Mouse (Mus musculus): ENCODE measurements around the gene Camk1d. TPM values are rescaled to one million over a fixed set of nuclear protein-coding genes. Genes with fewer than 3 reads are reported as not detected.

The Camk1d gene
- total and polyA plus RNA-seq, 2 experiments from 2014 or later = 8.0 to 20.9 TPM

DNA sequence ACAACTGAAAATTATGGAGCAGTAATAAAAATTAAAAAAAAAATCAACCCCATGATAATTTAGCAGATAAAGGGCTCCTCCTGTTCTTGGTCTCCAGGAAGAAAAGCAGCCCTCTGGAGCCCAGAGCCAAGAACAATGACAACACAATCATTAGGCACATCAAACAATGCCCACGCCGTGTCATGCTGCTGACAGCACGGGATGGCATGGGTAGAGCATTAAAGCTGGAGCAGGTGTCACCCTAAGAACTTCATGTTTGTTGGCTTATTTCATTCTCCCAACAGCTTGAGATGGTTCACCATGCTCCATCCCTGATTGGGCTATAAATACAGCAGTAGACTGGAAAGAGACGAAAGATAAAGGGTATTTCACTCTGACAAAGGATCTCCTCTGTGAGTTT lies 30.9 kb downstream of the Camk1d start:
- Histone ChIP-seq H3K4me2 (ENCODE audit: low read depth, low read length, poor library complexity, severe bottlenecking) (no peak overlapping the region), H3K9ac (replicated peaks; ENCODE audit: low read length, poor library complexity, severe bottlenecking) (no peak overlapping the region), H3K9me3 (ENCODE audit: low read length) (no peaks in the 10 kb centered on the region), H3K36me3 (ENCODE audit: insufficient read depth, low read length) (no peaks in the 10 kb centered on the region), H3K4me1 (ENCODE audit: insufficient read depth, low read length) (no peaks in the 10 kb centered on the region), H3K4me3 (ENCODE audit: low read depth, low read length) (no peak overlapping the region), H3K27ac (ENCODE audit: low read depth, low read length) (no peak overlapping the region), H3K27me3 (ENCODE audit: insufficient read depth, low read length) (no peaks in the 10 kb centered on the region)
- no peak for DNase-seq (ENCODE audit: low spot score)
- ATAC-seq (ENCODE audit: low FRiP score) = no peak
- 84% methylated on average over 4 of the region's 4 CpGs for WGBS
- no peak for TF ChIP-seq CTCF (IDR thresholded peaks at IDR 0.05)

DNA sequence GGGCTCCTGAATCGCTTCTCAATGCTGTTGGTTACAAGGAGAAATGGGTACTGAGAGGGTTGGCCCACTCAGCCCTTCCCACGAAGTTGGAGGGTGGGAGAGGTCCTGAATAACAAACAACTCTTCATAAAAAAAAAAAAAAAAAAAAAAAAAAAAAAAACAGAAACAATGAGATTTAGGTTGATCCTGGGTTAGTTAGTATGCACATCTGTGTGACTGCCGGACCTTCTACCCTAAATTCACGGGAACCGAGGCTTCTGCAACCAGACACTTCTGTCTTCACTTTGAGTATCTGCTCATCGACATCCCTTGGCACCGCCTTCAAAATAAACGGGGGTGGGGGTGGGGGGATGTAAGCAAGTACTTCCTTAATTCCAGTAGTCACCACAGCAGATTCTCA lies 32.4 kb downstream of the Camk1d start:
- 91% methylated on average over 8 of the region's 8 CpGs for WGBS
- no peak overlapping the region for H3K4me3 ChIP-seq (ENCODE audit: low read depth, low read length)
- no peaks in the 10 kb centered on the region for H3K9me3 ChIP-seq (ENCODE audit: low read length)
- no peak overlapping the region for H3K27ac ChIP-seq (ENCODE audit: low read depth, low read length)
- H3K27me3 ChIP-seq (ENCODE audit: insufficient read depth, low read length) = no peaks in the 10 kb centered on the region
- no peaks in the 10 kb centered on the region for H3K36me3 ChIP-seq (ENCODE audit: insufficient read depth, low read length)
- no peak for ATAC-seq (ENCODE audit: low FRiP score)
- no peak for DNase-seq (ENCODE audit: low spot score)
- H3K9ac ChIP-seq (replicated peaks; ENCODE audit: low read length, poor library complexity, severe bottlenecking) = no peak overlapping the region
- H3K4me1 ChIP-seq (ENCODE audit: insufficient read depth, low read length) = no peaks in the 10 kb centered on the region
- H3K4me2 ChIP-seq (ENCODE audit: low read depth, low read length, poor library complexity, severe bottlenecking) = no peak overlapping the region
- TF ChIP-seq CTCF (IDR thresholded peaks at IDR 0.05) = no peak

DNA sequence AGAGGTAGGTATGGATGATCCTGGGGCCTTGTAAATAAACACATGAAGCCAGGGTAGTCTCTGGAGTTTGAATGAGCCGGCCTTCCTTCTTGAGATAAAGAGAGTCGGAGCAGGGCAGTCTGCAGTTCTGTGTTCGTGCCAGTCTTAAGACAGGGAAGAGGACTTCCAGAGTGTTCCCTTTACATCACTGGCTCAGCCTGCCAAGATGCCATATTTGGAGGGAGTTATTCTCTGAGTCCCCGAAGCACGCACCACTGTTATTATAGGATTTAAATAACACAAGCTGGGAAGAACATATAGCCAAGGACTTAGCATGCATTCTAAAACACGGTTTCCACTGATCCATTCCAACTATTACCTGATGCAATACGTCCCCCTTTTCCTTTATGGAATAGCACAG lies 33.0 kb downstream of the Camk1d start:
- 83% methylated on average over 7 of the region's 7 CpGs for WGBS
- no peaks in the 10 kb centered on the region for H3K4me1 ChIP-seq (ENCODE audit: insufficient read depth, low read length)
- no peak for TF ChIP-seq CTCF (IDR thresholded peaks at IDR 0.05)
- no peaks in the 10 kb centered on the region for H3K27me3 ChIP-seq (ENCODE audit: insufficient read depth, low read length)
- H3K4me3 ChIP-seq (ENCODE audit: low read depth, low read length) = no peak overlapping the region
- no peak overlapping the region for H3K27ac ChIP-seq (ENCODE audit: low read depth, low read length)
- no peak overlapping the region for H3K4me2 ChIP-seq (ENCODE audit: low read depth, low read length, poor library complexity, severe bottlenecking)
- no peaks in the 10 kb centered on the region for H3K36me3 ChIP-seq (ENCODE audit: insufficient read depth, low read length)
- ATAC-seq (ENCODE audit: low FRiP score) = no peak
- no peaks in the 10 kb centered on the region for H3K9me3 ChIP-seq (ENCODE audit: low read length)
- DNase-seq (ENCODE audit: low spot score) = no peak
- no peak overlapping the region for H3K9ac ChIP-seq (replicated peaks; ENCODE audit: low read length, poor library complexity, severe bottlenecking)

DNA sequence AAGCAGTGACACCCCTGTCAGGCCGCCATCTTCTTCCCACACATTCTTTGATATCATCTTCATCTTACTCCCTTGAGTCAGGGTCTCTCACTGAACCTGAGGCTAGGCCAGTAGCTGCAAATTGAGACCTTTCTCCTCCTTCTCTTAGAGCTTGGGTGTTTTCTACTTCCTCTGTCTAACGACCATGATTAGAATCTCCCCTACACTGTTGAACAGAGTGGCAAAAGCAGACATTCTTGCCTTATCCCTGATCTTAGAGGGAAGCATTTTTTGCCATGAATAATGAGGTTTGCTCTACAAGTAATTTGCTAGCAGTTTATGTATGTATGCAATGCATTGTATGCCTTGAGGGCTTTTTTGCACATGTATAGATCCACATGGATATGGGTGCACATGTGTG lies 35.3 kb downstream of the Camk1d start:
- ATAC-seq (ENCODE audit: low FRiP score) = no peak

DNA sequence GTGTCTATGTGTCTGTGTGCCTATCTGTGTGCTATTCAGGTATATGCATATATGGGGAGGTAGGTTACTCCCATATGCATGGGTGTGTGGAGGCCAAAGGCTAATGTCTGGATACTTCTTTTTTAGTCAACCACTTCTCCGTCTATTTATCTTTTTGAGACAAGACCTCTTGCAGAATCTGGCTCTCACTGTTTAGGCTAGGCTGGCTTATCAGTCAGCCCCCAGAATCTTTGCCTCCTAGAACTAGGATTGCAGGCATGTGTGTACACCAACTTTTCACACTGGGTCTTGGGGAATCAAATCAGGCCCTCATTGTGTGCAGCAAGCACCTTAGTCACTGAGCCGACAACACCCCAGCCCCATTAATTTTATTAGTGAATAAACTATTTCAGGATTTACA lies 36.8 kb downstream of the Camk1d start:
- ATAC-seq (ENCODE audit: low FRiP score) (no peak), DNase-seq (ENCODE audit: low spot score) (no peak)
- no peak overlapping the region for H3K4me3 ChIP-seq (ENCODE audit: low read depth, low read length)
- H3K27me3 ChIP-seq (ENCODE audit: insufficient read depth, low read length) = no peaks in the 10 kb centered on the region
- H3K9me3 ChIP-seq (ENCODE audit: low read length) = no peaks in the 10 kb centered on the region
- no peak overlapping the region for H3K9ac ChIP-seq (replicated peaks; ENCODE audit: low read length, poor library complexity, severe bottlenecking)
- H3K4me2 ChIP-seq (ENCODE audit: low read depth, low read length, poor library complexity, severe bottlenecking) = no peak overlapping the region
- no peak for TF ChIP-seq CTCF (IDR thresholded peaks at IDR 0.05)
- H3K36me3 ChIP-seq (ENCODE audit: insufficient read depth, low read length) = no peaks in the 10 kb centered on the region
- 89% methylated on average over 2 of the region's 2 CpGs for WGBS
- no peak overlapping the region for H3K27ac ChIP-seq (ENCODE audit: low read depth, low read length)
- no peaks in the 10 kb centered on the region for H3K4me1 ChIP-seq (ENCODE audit: insufficient read depth, low read length)

More for the DNA sequence above, 35.3 kb downstream of the Camk1d start:
- no peak overlapping the region for H3K9ac ChIP-seq (replicated peaks; ENCODE audit: low read length, poor library complexity, severe bottlenecking)
- 85% methylated on average over 2 of the region's 2 CpGs for WGBS
- no peak overlapping the region for H3K4me3 ChIP-seq (ENCODE audit: low read depth, low read length)
- no peaks in the 10 kb centered on the region for H3K9me3 ChIP-seq (ENCODE audit: low read length)
- no peak for TF ChIP-seq CTCF (IDR thresholded peaks at IDR 0.05)
- no peak overlapping the region for H3K27ac ChIP-seq (ENCODE audit: low read depth, low read length)
- H3K27me3 ChIP-seq (ENCODE audit: insufficient read depth, low read length) = no peaks in the 10 kb centered on the region
- no peaks in the 10 kb centered on the region for H3K4me1 ChIP-seq (ENCODE audit: insufficient read depth, low read length)
- DNase-seq (ENCODE audit: low spot score) = no peak
- H3K36me3 ChIP-seq (ENCODE audit: insufficient read depth, low read length) = no peaks in the 10 kb centered on the region
- H3K4me2 ChIP-seq (ENCODE audit: low read depth, low read length, poor library complexity, severe bottlenecking) = no peak overlapping the region

DNA sequence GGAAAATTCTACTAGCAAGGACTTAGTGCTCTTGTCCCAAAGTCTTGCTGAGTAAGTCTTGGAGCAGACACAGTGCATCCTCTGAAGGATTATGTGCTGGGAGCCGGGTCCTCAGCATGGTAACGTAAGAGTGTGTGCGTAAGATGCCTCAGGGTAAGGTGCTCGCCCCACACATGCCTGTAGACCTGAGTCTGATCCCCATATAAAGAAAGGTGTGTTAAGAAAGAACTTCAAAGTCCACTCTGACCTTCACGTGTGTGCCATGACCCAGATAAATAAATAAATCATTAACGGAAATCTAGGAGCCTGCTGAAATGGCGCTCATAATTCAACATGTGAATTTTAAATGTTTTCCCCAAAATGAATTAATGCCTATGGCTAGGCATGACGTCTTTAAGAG lies 37.5 kb downstream of the Camk1d start:
- no peak for TF ChIP-seq CTCF (IDR thresholded peaks at IDR 0.05)
- Histone ChIP-seq H3K4me2 (ENCODE audit: low read depth, low read length, poor library complexity, severe bottlenecking) (no peak overlapping the region), H3K27me3 (ENCODE audit: insufficient read depth, low read length) (no peaks in the 10 kb centered on the region), H3K27ac (ENCODE audit: low read depth, low read length) (no peak overlapping the region; the same call in 1 of the 2 replicates), H3K4me1 (ENCODE audit: insufficient read depth, low read length) (no peaks in the 10 kb centered on the region), H3K9ac (replicated peaks; ENCODE audit: low read length, poor library complexity, severe bottlenecking) (no peak overlapping the region), H3K36me3 (ENCODE audit: insufficient read depth, low read length) (no peaks in the 10 kb centered on the region), H3K9me3 (ENCODE audit: low read length) (no peaks in the 10 kb centered on the region), H3K4me3 (ENCODE audit: low read depth, low read length) (no peak overlapping the region)
- WGBS = 82% methylated on average over 8 of the region's 8 CpGs
- no peak for ATAC-seq (ENCODE audit: low FRiP score)
- no peak for DNase-seq (ENCODE audit: low spot score)

DNA sequence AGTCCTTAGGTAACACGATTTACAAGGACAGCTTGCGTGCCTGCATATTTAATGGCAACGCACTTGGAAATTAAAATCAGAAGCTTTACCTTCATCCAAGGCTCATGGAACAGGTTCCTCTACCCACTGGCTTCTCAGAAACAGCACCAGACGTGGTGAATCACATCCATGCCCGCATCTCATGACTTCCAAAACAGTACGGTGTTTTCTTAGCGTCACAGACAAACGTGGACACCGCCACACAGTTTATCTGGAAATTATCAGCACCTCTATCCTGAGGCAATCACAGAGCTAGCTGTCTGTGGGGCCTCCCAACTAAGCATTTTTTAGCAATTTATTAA lies 38.2 kb downstream of the Camk1d start:
- DNase-seq (ENCODE audit: low spot score) = no peak
- Histone ChIP-seq H3K36me3 (ENCODE audit: insufficient read depth, low read length) (no peaks in the 10 kb centered on the region), H3K4me3 (ENCODE audit: low read depth, low read length) (no peak overlapping the region), H3K27ac (ENCODE audit: low read depth, low read length) (no peak overlapping the region), H3K27me3 (ENCODE audit: insufficient read depth, low read length) (no peaks in the 10 kb centered on the region), H3K4me2 (ENCODE audit: low read depth, low read length, poor library complexity, severe bottlenecking) (no peak overlapping the region), H3K9me3 (ENCODE audit: low read length) (no peaks in the 10 kb centered on the region), H3K4me1 (ENCODE audit: insufficient read depth, low read length) (no peaks in the 10 kb centered on the region), H3K9ac (replicated peaks; ENCODE audit: low read length, poor library complexity, severe bottlenecking) (no peak overlapping the region)
- WGBS = 47% methylated on average over 9 of the region's 9 CpGs
- no peak for ATAC-seq (ENCODE audit: low FRiP score)
- TF ChIP-seq CTCF (IDR thresholded peaks at IDR 0.05) = no peak
